Mouse (Mus musculus) cerebellum, postnatal 36 days (tissue): Measurements from ENCODE around the gene Ces2f.

Experiments used
- DNase-seq, 2 experiments: peaks; one replicate each; pipeline ENCODE4 v3.0.0; 2021 to 2022; ENCODE audit warnings: mixed read lengths in 2 of 2

The Ces2f gene

GRCm38 (mm10) chr8:104947056-104947455 lies at the start of gene Ces2f:
TSS of gene Ces2f (plus strand) at chr8:104947356.
- DNase-seq, result no peak

- no peak for DNase-seq
Measured at GRCm38 (mm10) chr8:104901746-104902145, 45.4 kb upstream of the Ces2f start.

- DNase-seq, result no peak
Measured at GRCm38 (mm10) chr8:104907111-104907510, 40.0 kb upstream of the Ces2f start.

GRCm38 (mm10) chr8:104909021-104909420 lies 38.1 kb upstream of the Ces2f start:
- DNase-seq, result peak; percentile 72 to 78

GRCm38 (mm10) chr8:104909651-104910050 lies 37.5 kb upstream of the Ces2f start:
- peak; percentile 7 to 15 for DNase-seq

- DNase-seq, result no peak
Measured at GRCm38 (mm10) chr8:104925972-104926596, 21.1 kb upstream of the Ces2f start, which contains the start of gene Ces2e. TSS of gene Ces2e (plus strand) at chr8:104926260.

GRCm38 (mm10) chr8:104927301-104927700 lies 19.9 kb upstream of the Ces2f start:
- DNase-seq, result no peak

- no peak for DNase-seq
Measured at GRCm38 (mm10) chr8:104944665-104945064, 2.5 kb upstream of the Ces2f start.

- no peak for DNase-seq
Measured at GRCm38 (mm10) chr8:104949031-104949430, 1.9 kb downstream of the Ces2f start.

- no peak for DNase-seq
Measured at GRCm38 (mm10) chr8:104961537-104961961, 14.4 kb downstream of the Ces2f start, which contains the start of gene Ces2g. TSS of gene Ces2g (plus strand) at chr8:104961718.

GRCm38 (mm10) chr8:104962229-104962901 lies 15.2 kb downstream of the Ces2f start:
- DNase-seq, result no peak

GRCm38 (mm10) chr8:104963375-104963894 lies 16.3 kb downstream of the Ces2f start:
- DNase-seq, result no peak

GRCm38 (mm10) chr8:104984126-104984525 lies 37.0 kb downstream of the Ces2f start:
- DNase-seq, result no peak

- peak; percentile 10 to 17 for DNase-seq
Measured at GRCm38 (mm10) chr8:104984942-104985341, 37.8 kb downstream of the Ces2f start.

GRCm38 (mm10) chr8:104998191-104998590 lies 51.0 kb downstream of the Ces2f start:
- DNase-seq, result no peak

GRCm38 (mm10) chr8:104999183-104999582 lies 52.0 kb downstream of the Ces2f start:
- DNase-seq, result no peak

- DNase-seq, result no peak
Measured at GRCm38 (mm10) chr8:105000586-105000985, 53.4 kb downstream of the Ces2f start, which contains the start of gene Ces2h. TSS of gene Ces2h (plus strand) at chr8:105000853.
